Mouse (Mus musculus) lung, postnatal 0 days (tissue): ENCODE measurements around the gene Atp10a. TPM values are rescaled to one million over a fixed set of nuclear protein-coding genes. Genes with fewer than 3 reads are reported as not detected.
A peak's percentile ranks its signal among the peaks of the same experiment; 100 is the strongest.

Experiments used
- ATAC-seq: fragments of 200-750 bp; cut with Nextera tagmentation; 2 replicates; pipeline ENCODE4 v1.8.0; 2017; ENCODE audit warnings: moderate library complexity
- DNase-seq: peaks from one replicate; pipeline ENCODE4 v3.0.0-alpha.2; 2016; ENCODE audit warnings: low spot score
- H3K27ac ChIP-seq: fragments of 300-500 bp; sonication (generic); 2 replicates; pipeline ENCODE4 v1.5.1; 2014; ENCODE audit warnings: antibody characterized with exemption, mild to moderate bottlenecking, low read length, mixed read lengths
- H3K27me3 ChIP-seq: fragments of 300-500 bp; sonication (generic); replicated peaks from 2 replicates; pipeline ENCODE4 v1.6.1; 2014; ENCODE audit warnings: low read length, mixed read lengths; ENCODE audit not compliant: insufficient read depth
- H3K36me3 ChIP-seq: fragments of 300-500 bp; sonication (generic); 2 replicates; pipeline ENCODE4 v1.6.1; 2014; ENCODE audit warnings: low read length, mixed read lengths; ENCODE audit not compliant: insufficient read depth
- H3K4me1 ChIP-seq: fragments of 300-500 bp; sonication (generic); 2 replicates; pipeline ENCODE4 v1.6.1; 2014; ENCODE audit warnings: antibody characterized with exemption, low read depth, low read length, mixed read lengths; ENCODE audit not compliant: insufficient read depth
- H3K4me2 ChIP-seq: fragments of 300-500 bp; sonication (generic); replicated peaks from 2 replicates; pipeline ENCODE4 v1.6.1; 2014; ENCODE audit warnings: low read depth, mild to moderate bottlenecking, low read length, moderate library complexity, mixed read lengths
- H3K4me3 ChIP-seq: fragments of 300-500 bp; sonication (generic); 2 replicates; pipeline ENCODE4 v1.5.1; 2014; ENCODE audit warnings: low read depth, low read length
- H3K9ac ChIP-seq: fragments of 300-500 bp; sonication (generic); replicated peaks from 2 replicates; pipeline ENCODE4 v1.6.1; 2014; ENCODE audit warnings: low read depth, mild to moderate bottlenecking
- H3K9me3 ChIP-seq: fragments of 300-500 bp; sonication (generic); 2 replicates; pipeline ENCODE4 v1.6.1; 2016; ENCODE audit warnings: low read length, mixed read lengths
- CTCF ChIP-seq: IDR thresholded peaks from 2 replicates; pipeline ENCODE4 v1.5.1; 2016; ENCODE audit warnings: antibody characterized with exemption, mild to moderate bottlenecking
- EP300 ChIP-seq: IDR thresholded peaks from 2 replicates; pipeline ENCODE4 v1.6.1; 2016; ENCODE audit warnings: antibody characterized with exemption, mild to moderate bottlenecking, control low read depth
- WGBS: fragments of 180-500 bp; shearing (Covaris S2); extraction: QIAGEN DNeasy Blood & Tissue Kit; methylation state at CpG from one replicate; pipeline ENCODE4 v1.1.7; 2014; 5-methylcytosine and 5-hydroxymethylcytosine counted together
- polyA plus RNA-seq: library from polyadenylated mRNA; unstranded; fragments of >200 nt; fragmentation: Nextera tagmentation; extraction: Ambion mirVana; gene quantifications from 2 replicates; pipeline ENCODE4 v1.2.1, GENCODE M21; 2015

Gene Atp10a
- polyA plus RNA-seq, 1 experiment from 2014 or later = 2.0 TPM

- Histone ChIP-seq H3K36me3 (no peaks in the 10 kb centered on the region), H3K4me1 (peaks cover 9% of the 10 kb centered on the region; the same call in 1 of the 2 replicates), H3K4me3 (no peak overlapping the region), H3K4me2 (no peak overlapping the region), H3K9me3 (no peaks in the 10 kb centered on the region), H3K9ac (no peak overlapping the region), H3K27ac (no peak overlapping the region), H3K27me3 (no peaks in the 10 kb centered on the region)
- ATAC-seq = no peak
- DNase-seq = peak; percentile 34
- TF ChIP-seq CTCF = no peak
- no peak for TF ChIP-seq EP300
- WGBS = 73% methylated on average over 1 of the region's 1 CpGs
These were observed 39.7 kb downstream of the Atp10a start for GRCm38 (mm10) chr7:58695661-58696060.

- TF ChIP-seq EP300 (no peak), CTCF (no peak)
- 61% methylated on average over 2 of the region's 2 CpGs for WGBS
- Histone ChIP-seq H3K36me3 (no peaks in the 10 kb centered on the region), H3K27me3 (no peaks in the 10 kb centered on the region), H3K27ac (no peak overlapping the region), H3K9ac (no peak overlapping the region), H3K4me1 (peaks cover 9% of the 10 kb centered on the region; the same call in 1 of the 2 replicates), H3K4me3 (no peak overlapping the region), H3K9me3 (no peaks in the 10 kb centered on the region), H3K4me2 (no peak overlapping the region)
- ATAC-seq (no peak), DNase-seq (no peak)
These were observed 41.1 kb downstream of the Atp10a start for GRCm38 (mm10) chr7:58697092-58697491.

DNA sequence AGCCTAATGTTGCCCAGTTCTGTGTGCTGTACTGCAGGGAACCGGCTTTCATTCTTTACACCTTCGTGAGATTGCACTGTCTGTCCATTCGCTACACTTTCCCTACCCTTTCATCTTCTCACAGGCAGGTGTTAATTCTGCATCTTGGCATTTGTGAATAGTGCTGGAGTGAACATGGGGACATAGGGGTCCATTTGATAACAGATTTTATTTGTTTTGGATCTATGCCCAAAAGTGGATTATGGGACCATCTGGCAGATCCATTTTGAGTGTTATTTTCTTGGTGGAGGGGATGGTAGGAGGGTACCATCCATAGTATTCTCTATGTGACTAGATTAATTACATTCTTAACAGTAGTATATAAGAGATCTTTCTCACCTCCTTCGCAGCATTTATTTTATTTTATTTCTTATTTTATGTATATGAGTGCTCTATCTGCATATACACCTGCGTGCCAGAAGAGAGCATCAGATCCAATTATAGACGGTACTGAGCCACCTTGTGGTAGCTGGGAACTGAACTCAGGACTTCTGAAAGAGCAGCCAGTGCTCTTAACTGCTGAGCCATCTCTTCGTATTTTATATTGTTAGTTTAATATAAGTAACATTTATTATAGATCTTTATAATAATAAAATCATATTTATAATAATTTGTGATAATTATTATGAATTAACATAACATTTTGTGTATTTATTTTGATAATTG lies 42.9 kb downstream of the Atp10a start:
- no peak for ATAC-seq
- Histone ChIP-seq H3K27me3 (no peaks in the 10 kb centered on the region), H3K4me2 (no peak overlapping the region), H3K4me3 (no peak overlapping the region), H3K9me3 (no peaks in the 10 kb centered on the region), H3K36me3 (no peaks in the 10 kb centered on the region), H3K9ac (no peak overlapping the region), H3K27ac (no peak overlapping the region), H3K4me1 (no peaks in the 10 kb centered on the region)
- TF ChIP-seq EP300 (no peak), CTCF (no peak; the same call in 1 of the 2 replicates)
- DNase-seq = no peak
- 85% methylated on average over 7 of the region's 7 CpGs for WGBS

GRCm38 (mm10) chr7:58701311-58701710 lies 45.3 kb downstream of the Atp10a start:
- no peak overlapping the region for H3K27ac ChIP-seq
- 81% methylated on average over 4 of the region's 4 CpGs for WGBS

DNA sequence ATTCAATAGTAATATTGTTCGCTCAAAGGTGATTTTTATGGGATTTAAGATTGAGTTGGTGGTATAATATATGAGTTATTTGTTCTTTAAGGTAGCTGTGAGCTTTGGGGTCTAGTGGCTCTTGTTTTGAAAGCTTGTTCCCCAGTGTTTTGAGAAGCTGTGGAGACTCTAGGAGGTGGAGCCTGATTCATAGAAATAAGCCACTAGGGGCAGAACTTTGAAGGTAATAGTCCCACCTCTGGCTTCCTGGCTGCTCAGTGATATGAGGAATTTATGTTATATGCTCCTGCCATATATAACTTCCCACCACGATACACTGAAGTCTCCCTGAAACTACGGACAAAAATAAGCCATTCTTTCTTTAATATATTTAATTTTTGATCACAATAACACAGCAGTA lies 49.2 kb downstream of the Atp10a start:
- Histone ChIP-seq H3K4me1 (no peaks in the 10 kb centered on the region), H3K4me2 (no peak overlapping the region), H3K27ac (no peak overlapping the region), H3K36me3 (no peaks in the 10 kb centered on the region), H3K27me3 (no peaks in the 10 kb centered on the region), H3K9me3 (no peaks in the 10 kb centered on the region), H3K9ac (no peak overlapping the region), H3K4me3 (no peak overlapping the region)
- ATAC-seq (no peak), DNase-seq (no peak)
- TF ChIP-seq EP300 (no peak), CTCF (no peak)
- 87% methylated on average over 3 of the region's 3 CpGs for WGBS

More at GRCm38 (mm10) chr7:58701311-58701710, 45.3 kb downstream of the Atp10a start:
- Histone ChIP-seq H3K9ac (no peak overlapping the region), H3K9me3 (no peaks in the 10 kb centered on the region), H3K4me3 (no peak overlapping the region), H3K4me2 (no peak overlapping the region), H3K36me3 (no peaks in the 10 kb centered on the region), H3K4me1 (no peaks in the 10 kb centered on the region), H3K27me3 (no peaks in the 10 kb centered on the region)
- DNase-seq (no peak), ATAC-seq (no peak)
- TF ChIP-seq CTCF (no peak), EP300 (no peak)

DNA sequence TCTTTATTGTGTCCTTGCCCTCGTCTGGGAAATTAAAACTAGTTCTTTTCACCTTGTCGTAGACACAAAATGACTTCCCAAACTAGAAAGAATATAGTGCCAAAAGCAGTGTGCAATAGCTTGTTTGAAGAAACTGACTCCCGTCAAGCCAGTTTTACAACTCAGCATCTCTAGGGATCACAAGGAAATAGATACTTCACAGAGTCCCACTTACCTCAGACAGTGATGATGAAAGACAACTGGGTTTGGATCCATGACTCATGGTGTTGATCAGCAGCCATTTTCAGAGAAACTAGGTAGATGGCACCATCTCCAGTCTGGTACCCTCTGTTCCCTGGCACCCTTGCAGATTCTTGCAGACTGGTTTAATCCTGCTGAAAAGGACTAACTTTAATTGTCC lies 53.3 kb downstream of the Atp10a start:
- Histone ChIP-seq H3K27me3 (no peaks in the 10 kb centered on the region), H3K4me2 (no peak overlapping the region), H3K4me1 (no peaks in the 10 kb centered on the region), H3K9ac (no peak overlapping the region), H3K4me3 (no peak overlapping the region), H3K9me3 (no peaks in the 10 kb centered on the region), H3K27ac (no peak overlapping the region), H3K36me3 (no peaks in the 10 kb centered on the region)
- WGBS = 61% methylated on average over 3 of the region's 3 CpGs
- TF ChIP-seq CTCF (no peak), EP300 (no peak)
- ATAC-seq (no peak), DNase-seq (no peak)
